Mouse (Mus musculus) left cerebral cortex, postnatal 25 days (tissue): ENCODE measurements around the gene Polr2m. TPM values are rescaled to one million over a fixed set of nuclear protein-coding genes. Genes with fewer than 3 reads are reported as not detected.

Source experiments
- DNase-seq, 2 experiments: peaks; one replicate each; pipeline ENCODE4 v3.0.0; 2022; ENCODE audit warnings: low spot score in 2 of 2, mixed read lengths in 1 of 2
- intact Hi-C: fragments of 180-260 bp; cut with DNase I; formaldehyde crosslinking; loops from one replicate; pipeline ENCODE4 v1.15.1; 2025
- total RNA-seq, 2 experiments: library from RNA; stranded (reverse); gene quantifications; 2 replicates each; pipeline ENCODE4 v1.2.3; 2021

Polr2m gene
- total RNA-seq, 2 experiments from 2014 or later: 192 to 208 TPM

DNA sequence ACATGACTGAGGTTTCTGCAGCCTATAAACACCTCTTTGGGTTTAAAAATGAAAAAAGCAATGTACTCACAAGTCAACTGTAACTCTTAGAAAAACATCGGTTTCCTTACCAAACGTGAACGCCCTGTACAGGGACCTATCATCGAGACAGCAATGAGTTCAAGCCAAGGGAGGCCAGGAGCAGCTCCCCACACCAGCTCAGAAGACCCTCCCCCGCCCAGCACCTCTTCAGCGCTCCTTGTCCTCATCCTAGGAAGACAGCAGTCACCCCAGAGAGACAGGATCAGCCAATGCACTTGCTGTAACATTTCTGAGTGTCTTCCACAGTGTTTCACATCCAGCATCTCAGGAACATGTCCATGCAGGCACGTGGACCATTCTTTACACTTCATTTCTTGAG is 7.1 kb downstream of the Polr2m start:
- intact Hi-C loops: no loop called here
- no peak for DNase-seq

DNA sequence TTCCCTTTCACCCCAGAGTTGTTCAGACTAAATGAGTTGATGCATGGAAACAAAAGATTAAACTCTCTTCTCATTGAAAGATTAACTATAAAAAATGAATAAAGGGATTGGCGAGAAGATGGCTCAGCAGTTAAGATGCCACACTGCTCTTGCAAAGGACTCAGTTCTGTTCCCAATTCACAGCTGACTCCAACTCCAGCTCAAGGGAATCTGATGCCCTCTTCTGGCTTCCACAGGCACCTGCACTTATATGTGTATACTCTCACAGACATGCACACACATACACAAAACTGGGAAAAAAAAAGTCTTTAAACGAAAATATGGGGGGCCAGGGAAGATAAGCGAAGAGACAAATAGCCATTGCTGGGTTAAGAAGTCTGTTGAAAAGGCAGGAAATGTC is 9.1 kb downstream of the Polr2m start:
- intact Hi-C loops: no loop called here
- DNase-seq: no peak

DNA sequence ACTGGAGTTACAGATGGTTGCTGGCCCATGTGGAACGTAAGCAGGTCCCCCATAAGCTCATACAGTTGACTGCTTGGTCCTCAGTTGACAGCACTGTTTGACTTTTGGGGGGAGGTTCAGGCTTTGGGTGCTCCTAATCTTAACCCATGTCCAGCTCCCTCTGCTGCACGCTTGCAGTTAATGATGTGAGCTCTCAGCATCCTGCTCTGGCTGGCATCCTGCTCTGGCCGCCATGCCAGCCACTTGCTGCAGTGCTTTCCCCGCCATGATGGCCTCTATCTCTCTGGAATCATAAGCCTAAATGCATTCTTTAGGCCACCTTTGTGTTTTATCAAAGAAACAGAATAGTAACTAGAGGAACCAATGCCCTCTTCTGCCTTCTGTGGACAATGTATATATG is 10.2 kb downstream of the Polr2m start:
- DNase-seq: no peak
- intact Hi-C loops: no loop called here

DNA sequence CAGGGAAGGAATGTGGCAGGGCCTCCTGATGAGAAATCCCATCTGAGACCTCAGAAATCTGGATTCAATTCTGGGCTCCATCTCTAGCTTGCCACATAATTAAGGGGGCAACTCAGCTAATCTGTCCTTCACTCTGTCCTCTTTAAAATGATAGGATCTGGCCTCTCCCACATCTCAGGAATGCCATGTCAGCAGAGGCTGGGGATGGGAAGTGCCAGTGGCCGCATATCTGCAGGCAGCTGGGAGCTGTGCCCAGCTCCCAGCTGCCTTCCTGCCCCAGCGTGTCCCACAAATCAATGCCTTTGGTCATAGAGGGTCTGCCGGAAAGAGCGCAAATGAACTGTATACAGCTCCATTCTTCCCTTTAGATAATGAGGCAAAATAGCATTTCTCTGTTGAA is 18.3 kb downstream of the Polr2m start:
- DNase-seq: no peak
- intact Hi-C loops: no loop called here

DNA sequence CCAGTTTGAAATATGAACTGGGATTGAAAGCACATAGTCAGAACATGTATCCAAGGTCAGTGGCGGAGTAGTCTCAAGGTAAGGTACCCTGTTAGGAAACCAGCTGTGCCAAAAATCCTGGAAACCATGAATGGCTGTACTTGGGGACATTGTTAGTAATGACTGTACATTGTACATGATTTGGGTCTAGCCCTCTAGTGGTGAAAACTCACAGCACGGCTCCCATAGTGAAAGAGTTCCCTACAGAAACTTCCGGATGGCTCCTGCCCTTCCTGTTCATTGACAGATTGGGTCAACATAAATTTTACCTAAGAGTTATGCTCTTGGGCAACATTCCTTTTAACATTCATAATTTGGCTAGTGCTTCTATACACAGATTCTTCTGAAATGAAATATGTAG is 19.6 kb downstream of the Polr2m start:
- intact Hi-C loops: no loop called here
- peak in 1 of 2 experiments; percentile 22 for DNase-seq

DNA sequence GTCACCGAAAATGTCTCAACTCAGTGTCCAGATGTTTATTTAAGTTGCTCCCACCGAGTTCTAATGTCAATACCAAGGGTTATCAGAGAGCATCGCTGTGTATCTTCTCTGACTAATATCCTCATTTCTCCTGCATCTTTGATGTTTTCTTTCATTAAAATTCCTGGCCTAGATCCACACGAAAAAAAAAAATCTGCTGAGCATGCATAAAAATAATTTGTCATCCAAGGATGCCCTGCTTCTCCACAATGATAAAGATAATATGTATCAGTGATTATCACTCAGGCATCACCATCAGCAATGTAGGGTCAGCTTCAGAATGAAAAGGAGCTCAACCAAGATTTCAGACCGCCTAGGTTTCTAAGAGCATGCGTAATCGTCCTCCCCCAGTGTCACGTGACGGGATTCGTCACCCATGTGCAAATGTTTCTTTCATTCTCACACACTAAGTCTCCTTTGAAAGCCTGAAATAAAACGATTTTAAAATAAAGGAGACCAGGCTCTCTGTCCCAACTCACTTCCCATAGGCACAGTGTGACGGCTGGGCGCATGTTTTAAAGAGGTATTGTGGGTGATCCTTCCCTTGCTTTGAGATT is 22.6 kb downstream of the Polr2m start:
- intact Hi-C loops: loop anchor here (5.0 kb wide), 1 partner anchor 106 kb away; no protein-coding TSS in a partner anchor
- no peak for DNase-seq

DNA sequence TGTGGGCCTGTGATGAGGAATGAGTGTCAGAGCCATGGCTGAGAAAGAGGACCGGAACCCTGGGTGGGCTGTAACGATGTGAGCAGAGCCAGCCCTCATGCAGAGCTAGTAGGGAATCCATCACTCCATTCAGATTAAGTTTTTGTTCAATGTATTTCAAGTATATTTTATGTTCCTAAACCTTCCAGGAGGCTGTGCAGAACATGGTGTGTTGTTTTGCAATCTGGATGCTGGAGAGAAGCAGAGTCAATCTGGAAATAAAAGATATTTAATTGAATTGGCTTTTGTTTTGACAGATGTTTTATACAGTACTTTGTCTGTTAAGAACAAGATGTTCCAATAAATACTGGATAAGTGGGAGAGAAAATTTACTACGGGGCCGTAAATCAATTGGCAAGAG is 29.0 kb downstream of the Polr2m start:
- DNase-seq: no peak
- intact Hi-C loops: no loop called here

DNA sequence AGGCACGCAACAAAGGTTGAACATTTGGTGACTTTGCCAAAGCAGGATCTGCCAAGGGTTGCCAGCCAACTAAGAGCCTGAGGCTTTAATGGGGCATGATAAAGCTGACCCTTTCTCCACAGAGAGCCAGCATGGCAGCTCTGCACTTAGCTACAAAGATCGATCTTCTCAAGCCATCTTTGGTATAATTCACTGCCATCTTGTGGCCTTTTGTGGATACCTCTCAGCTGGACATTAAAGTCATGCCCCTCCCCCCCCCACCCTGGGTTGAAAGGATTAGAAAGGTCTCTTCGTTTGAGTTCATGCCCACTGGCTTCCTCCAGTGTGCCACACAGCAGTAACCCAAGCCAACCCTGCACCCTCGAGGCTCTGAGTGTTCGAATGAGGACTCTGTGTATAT is 31.8 kb downstream of the Polr2m start:
- DNase-seq: no peak
- intact Hi-C loops: no loop called here

DNA sequence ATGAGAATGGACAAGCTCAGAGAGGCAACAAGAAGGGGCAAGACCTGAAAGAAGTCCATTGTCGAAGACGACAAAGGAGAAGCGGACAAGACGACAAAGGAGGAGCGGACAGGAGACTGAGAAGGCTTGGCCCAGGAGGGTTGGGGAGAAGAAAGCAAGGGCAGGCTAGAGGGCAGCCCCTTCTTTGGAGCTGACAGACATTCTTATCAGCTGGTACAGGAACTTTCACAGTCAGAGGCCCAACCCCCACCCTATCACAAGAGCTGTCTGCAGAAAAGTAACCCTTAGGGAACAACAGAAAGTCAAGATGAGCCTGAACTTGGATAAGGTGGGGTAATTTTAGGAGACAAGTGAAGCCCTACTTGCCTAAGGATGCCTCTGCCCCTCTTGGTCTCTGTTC is 32.4 kb downstream of the Polr2m start:
- DNase-seq: no peak
- intact Hi-C loops: no loop called here

DNA sequence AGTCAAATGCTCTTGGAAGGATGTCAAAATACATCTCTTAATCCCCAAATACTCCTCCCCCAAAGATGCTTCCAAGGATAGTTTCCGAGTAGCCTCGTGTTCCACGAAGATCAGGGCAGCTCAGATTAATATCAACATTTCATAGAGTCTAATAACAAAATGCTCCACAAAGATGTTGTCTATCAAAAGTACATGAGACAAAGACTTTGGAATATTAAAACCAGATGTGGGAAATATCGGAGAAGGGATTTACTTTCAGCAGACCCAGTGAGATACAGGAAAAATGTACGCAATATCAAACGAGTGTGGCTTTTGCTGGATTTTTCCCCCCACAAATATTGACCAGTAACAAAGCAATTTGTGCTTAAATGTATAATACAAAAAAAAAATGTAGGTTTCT is 35.1 kb downstream of the Polr2m start:
- intact Hi-C loops: no loop called here

DNA sequence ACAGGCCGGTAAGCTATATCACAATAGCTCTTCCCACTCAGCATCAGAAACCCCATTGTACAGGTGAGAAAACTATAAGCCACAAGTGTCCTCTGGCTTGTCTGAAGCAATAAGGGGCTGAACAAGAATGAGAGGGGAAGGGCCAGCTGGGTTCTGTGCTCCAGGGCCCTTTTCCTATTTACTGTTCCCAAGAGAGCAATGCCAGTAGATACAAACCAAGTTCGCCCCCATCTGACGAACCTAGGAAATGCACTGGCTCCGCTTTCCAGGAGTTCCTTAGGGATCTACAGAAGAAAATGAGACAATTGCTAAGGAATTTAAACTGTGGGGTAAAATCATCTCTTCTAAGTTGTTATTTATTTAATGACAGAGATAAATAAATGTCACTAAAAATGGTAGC is 38.2 kb downstream of the Polr2m start:
- intact Hi-C loops: loop anchor here (1.0 kb wide), 2 partner anchors 88 to 236 kb away; no protein-coding TSS in a partner anchor
- peak; percentile 66 to 81 for DNase-seq

More for the DNA sequence above, 35.1 kb downstream of the Polr2m start:
- no peak for DNase-seq

DNA sequence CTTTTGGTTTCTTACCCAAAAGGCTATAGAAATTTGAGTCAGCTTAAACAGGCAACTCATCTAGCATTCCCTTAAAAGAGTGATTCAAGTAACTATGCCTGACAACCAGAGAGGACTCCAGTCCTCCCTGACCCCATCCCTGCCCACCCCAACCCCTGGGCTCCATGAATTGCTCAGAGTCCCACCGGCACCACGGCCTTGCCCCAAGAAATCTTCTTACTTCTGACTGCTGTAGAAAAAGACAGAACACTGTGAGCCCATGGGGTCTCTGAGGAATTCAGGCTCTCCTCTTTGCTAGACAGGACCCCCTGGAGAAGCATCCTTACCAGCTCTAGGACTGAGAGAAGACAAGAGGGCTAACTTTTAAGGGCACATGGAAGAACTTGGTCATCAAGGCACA is 40.4 kb downstream of the Polr2m start:
- intact Hi-C loops: no loop called here
- DNase-seq: no peak

DNA sequence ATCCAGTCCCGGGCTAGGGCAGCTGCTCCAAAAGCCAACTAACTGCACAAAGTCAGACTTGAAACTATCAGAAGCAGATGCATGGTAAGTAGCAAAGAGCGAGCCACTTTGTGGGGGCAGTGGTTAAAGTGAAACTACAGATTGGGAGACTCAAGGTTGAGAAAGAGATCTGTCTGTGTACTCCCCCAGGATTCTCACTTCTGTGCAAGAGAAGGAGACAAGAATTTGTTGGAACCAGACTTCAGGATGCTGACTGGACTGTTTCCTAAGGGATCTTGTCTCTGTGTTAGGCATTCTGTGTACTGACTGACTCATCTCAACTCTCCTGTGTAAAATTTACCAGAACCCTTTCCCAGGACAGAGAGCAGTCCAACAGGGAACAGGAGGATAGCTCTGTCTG is 47.6 kb downstream of the Polr2m start:
- DNase-seq: peak in 1 of 2 experiments; percentile 69

More for the DNA sequence above, 47.6 kb downstream of the Polr2m start:
- intact Hi-C loops: no loop called here

Other genes starting within 250 kb of the Polr2m start
- 1 to 10 TPM; 1.6 TPM for gene Myzap, start 106.4 kb upstream of the Polr2m start, total RNA-seq